ENCODE assay signal across 15 mouse cellular contexts in the genomic region with DNA sequence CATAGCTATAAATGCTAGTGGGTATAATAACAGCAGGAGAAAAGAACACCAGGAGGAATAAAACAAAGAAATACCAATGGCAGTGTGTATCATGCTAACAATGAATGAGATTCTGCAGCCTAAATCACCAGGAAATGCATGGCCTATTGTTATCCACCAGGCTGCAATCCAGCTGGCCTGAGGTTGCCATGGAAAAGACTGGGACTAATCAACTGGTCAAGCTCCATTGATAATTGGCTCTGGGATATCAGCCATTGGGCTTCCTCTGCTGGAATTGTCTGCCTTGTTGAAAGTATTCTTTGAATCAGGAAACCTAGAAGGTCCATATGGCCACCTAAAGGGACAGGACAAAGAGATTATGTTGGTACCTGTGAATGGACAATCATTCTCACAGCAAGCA.
DNase-seq lines count a peak whose midpoint lies in the region; ATAC-seq and TF ChIP-seq lines count a peak whose summit lies in the region.
"Had no signal": no experiment of that assay in that cellular context is flagged by ENCODE, and none has a peak within 500 bp of the region (broad histone marks: within the 10 kb centered on the region; RNA-seq: fewer than 3 reads in every experiment).

No protein-coding gene starts in this region.

- H3K9me3 ChIP-seq in forebrain, embryonic 10.5 days: no peaks in the 10 kb centered on the region
- no peaks in the 10 kb centered on the region for H3K9me3 ChIP-seq in forebrain, postnatal 0 days (ENCODE audit: low read length)
- H3K9me3 ChIP-seq in forebrain, embryonic 12.5 days: no peaks in the 10 kb centered on the region
- no peaks in the 10 kb centered on the region for H3K9me3 ChIP-seq in hindbrain, postnatal 0 days (ENCODE audit: low read length)
- H3K9me3 ChIP-seq: megakaryocyte, embryonic 14.5 days had no signal

- no peaks in the 10 kb centered on the region for H3K27me3 ChIP-seq in forebrain, embryonic 10.5 days (ENCODE audit: poor library complexity, severe bottlenecking)
- H3K27me3 ChIP-seq in forebrain, postnatal 0 days (ENCODE audit: insufficient read depth, low read length): no peaks in the 10 kb centered on the region
- no peaks in the 10 kb centered on the region for H3K27me3 ChIP-seq in forebrain, embryonic 12.5 days
- no peaks in the 10 kb centered on the region for H3K27me3 ChIP-seq in hindbrain, postnatal 0 days (ENCODE audit: insufficient read depth, low read length)
- H3K27me3 ChIP-seq: megakaryocyte, embryonic 14.5 days had no signal

- peak overlapping the region; percentile 74 for H3K27ac ChIP-seq in forebrain, embryonic 10.5 days
- H3K27ac ChIP-seq in forebrain, postnatal 0 days (ENCODE audit: low read depth, low read length): no peak overlapping the region
- no peak overlapping the region for H3K27ac ChIP-seq in forebrain, embryonic 12.5 days
- H3K27ac ChIP-seq in hindbrain, postnatal 0 days: no peak overlapping the region

- TF ChIP-seq CTCF in forebrain, postnatal 0 days (IDR thresholded peaks at IDR 0.05; ENCODE audit: low read depth): no peak
- peak; percentile 9; the same call in 1 of the 2 replicates for TF ChIP-seq CTCF in hindbrain, postnatal 0 days (IDR thresholded peaks at IDR 0.05; ENCODE audit: low read depth)

- peaks cover 23% of the 10 kb centered on the region for H3K4me1 ChIP-seq in forebrain, embryonic 10.5 days
- no peaks in the 10 kb centered on the region for H3K4me1 ChIP-seq in forebrain, postnatal 0 days (ENCODE audit: insufficient read depth)
- peaks cover 8% of the 10 kb centered on the region for H3K4me1 ChIP-seq in forebrain, embryonic 12.5 days
- no peaks in the 10 kb centered on the region for H3K4me1 ChIP-seq in hindbrain, postnatal 0 days (ENCODE audit: insufficient read depth, low read length)
- H3K4me1 ChIP-seq: megakaryocyte, embryonic 14.5 days had no signal

- no peak for ATAC-seq in forebrain, postnatal 0 days
- ATAC-seq in forebrain, embryonic 12.5 days (ENCODE audit: low FRiP score): peak; percentile 70
- peak; percentile 58 for ATAC-seq in hindbrain, postnatal 0 days

- H3K4me2 ChIP-seq in forebrain, postnatal 0 days (ENCODE audit: low read depth): no peak overlapping the region
- no peak overlapping the region; the same call in 1 of the 2 replicates for H3K4me2 ChIP-seq in forebrain, embryonic 12.5 days
- no peak overlapping the region for H3K4me2 ChIP-seq in hindbrain, postnatal 0 days (ENCODE audit: low read depth, low read length)
- H3K4me2 ChIP-seq: lung, embryonic 14.5 days had no signal

- peak; percentile 56 for DNase-seq in forebrain, embryonic 10.5 days (ENCODE audit: extremely low spot score, low spot score)
- DNase-seq in forebrain, postnatal 0 days: no peak
- peak; percentile 66 for DNase-seq in hindbrain, postnatal 0 days (ENCODE audit: low spot score)
- DNase-seq in retina, embryonic 14.5 days (ENCODE audit: low spot score): peak; percentile 79
- DNase-seq in kidney, adult 9 months: no peak
- no peak for DNase-seq in gastrocnemius, postnatal 25 days
- no peak for DNase-seq in left cerebral cortex, adult 11 months (ENCODE audit: low spot score)
- DNase-seq: cerebellum, postnatal 25 days; gastrocnemius, postnatal 36 days; heart, postnatal 14 days; kidney, adult 18-20 months; lung, embryonic 14.5 days; spleen, adult 18-20 months had no signal

- H3K36me3 ChIP-seq in forebrain, embryonic 10.5 days (replicated peaks): no peaks in the 10 kb centered on the region
- H3K36me3 ChIP-seq in forebrain, postnatal 0 days (ENCODE audit: insufficient read depth): no peaks in the 10 kb centered on the region
- no peaks in the 10 kb centered on the region for H3K36me3 ChIP-seq in forebrain, embryonic 12.5 days (replicated peaks)
- no peaks in the 10 kb centered on the region for H3K36me3 ChIP-seq in hindbrain, postnatal 0 days (ENCODE audit: insufficient read depth, low read length)

- H3K9ac ChIP-seq in forebrain, postnatal 0 days: no peak overlapping the region
- no peak overlapping the region for H3K9ac ChIP-seq in forebrain, embryonic 12.5 days
- no peak overlapping the region for H3K9ac ChIP-seq in hindbrain, postnatal 0 days (replicated peaks; ENCODE audit: low read length)
- H3K9ac ChIP-seq: lung, embryonic 14.5 days had no signal

- H3K4me3 ChIP-seq in forebrain, embryonic 10.5 days: no peak overlapping the region
- no peak overlapping the region for H3K4me3 ChIP-seq in forebrain, postnatal 0 days (ENCODE audit: low read depth, low read length)
- H3K4me3 ChIP-seq in forebrain, embryonic 12.5 days (replicated peaks): no peak overlapping the region
- no peak overlapping the region for H3K4me3 ChIP-seq in hindbrain, postnatal 0 days (ENCODE audit: low read length)
- H3K4me3 ChIP-seq: megakaryocyte, embryonic 14.5 days had no signal

Comparison
In these comparisons a context has a peak if more than half of its experiments do, and no peak if none do; other contexts are left out.
1. DNase-seq: peak in forebrain, embryonic 10.5 days (single experiment), hindbrain, postnatal 0 days (single experiment) and retina, embryonic 14.5 days (single experiment); none in forebrain, postnatal 0 days (single experiment), kidney, adult 9 months (single experiment), gastrocnemius, postnatal 25 days (single experiment) and left cerebral cortex, adult 11 months (single experiment).